Mouse (Mus musculus) CH12.LX (cell line): Measurements from ENCODE around the gene Lrtm2. TPM values are rescaled to one million over a fixed set of nuclear protein-coding genes. Genes with fewer than 3 reads are reported as not detected.
"Not testable (repeated sequence)": the region's sequence is repeated elsewhere in the genome, so short reads cannot be mapped to it uniquely, and the experiment has no call there.

Source experiments
- DNase-seq: peaks from one replicate; pipeline ENCODE4 v3.0.0-alpha.2; 2013; ENCODE audit errors: extremely low read depth
- H3K27ac ChIP-seq: 2 replicates; pipeline ENCODE4 v1.5.1; 2012; ENCODE audit warnings: low read depth, mild to moderate bottlenecking, control low read depth, moderate library complexity; ENCODE audit not compliant: insufficient read depth
- H3K27me3 ChIP-seq: replicated peaks from 2 replicates; pipeline ENCODE3; 2012; ENCODE audit warnings: inconsistent platforms
- H3K36me3 ChIP-seq, 2 experiments: replicated peaks in 1 of 2; 2 replicates each; pipeline versions ENCODE3 to v1.6.1; 2012; ENCODE audit warnings: inconsistent platforms in 1 of 2, low read length in 1 of 2, mild to moderate bottlenecking in 1 of 2, mixed read lengths in 1 of 2, moderate library complexity in 1 of 2; ENCODE audit not compliant: control insufficient read depth in 1 of 2, insufficient read depth in 1 of 2
- H3K4me1 ChIP-seq, 2 experiments: 2 replicates each; pipeline ENCODE4 v1.6.1; 2012; ENCODE audit warnings: inconsistent platforms in 1 of 2, moderate library complexity in 1 of 2; ENCODE audit not compliant: insufficient read depth in 2 of 2, control insufficient read depth in 1 of 2
- H3K4me2 ChIP-seq: 2 replicates; pipeline ENCODE4 v1.6.1; 2012; ENCODE audit warnings: low read depth, mild to moderate bottlenecking, control low read depth; ENCODE audit not compliant: poor library complexity, insufficient read depth, severe bottlenecking
- H3K4me3 ChIP-seq, 3 experiments: fragments of 150-350 bp in 1 of 3; sonication (generic) in 1 of 3; replicated peaks in 1 of 3; 2 replicates each; pipeline versions ENCODE3 to v1.5.1; 2011 to 2012; ENCODE audit warnings: low read depth in 2 of 3, low read length in 2 of 3, mild to moderate bottlenecking in 2 of 3, moderate library complexity in 2 of 3, control low read depth in 1 of 3, improper control_type of control experiment in 1 of 3, inconsistent platforms in 1 of 3, mixed read lengths in 1 of 3; ENCODE audit not compliant: poor library complexity in 1 of 3
- H3K79me2 ChIP-seq: replicated peaks from 2 replicates; pipeline ENCODE4 v1.6.1; 2012; ENCODE audit warnings: mild to moderate bottlenecking, moderate library complexity; ENCODE audit not compliant: control insufficient read depth, poor library complexity, insufficient read depth, severe bottlenecking; ENCODE audit errors: extremely low read depth
- H3K9ac ChIP-seq: 2 replicates; pipeline ENCODE4 v1.6.1; 2012; ENCODE audit warnings: low read depth, mild to moderate bottlenecking, control low read depth, moderate library complexity; ENCODE audit not compliant: insufficient read depth
- H3K9me3 ChIP-seq: replicated peaks from 2 replicates; pipeline ENCODE3; 2012; ENCODE audit warnings: low read length, inconsistent platforms, mixed read lengths
- E2F4 ChIP-seq: IDR thresholded peaks from 2 replicates; pipeline ENCODE4 v1.6.1; 2011; ENCODE audit warnings: low read depth, low read length, improper control_type of control experiment; ENCODE audit not compliant: insufficient replicate concordance
- ELF1 ChIP-seq: IDR thresholded peaks from 2 replicates; pipeline ENCODE4 v1.6.1; 2014; ENCODE audit warnings: low read depth, mild to moderate bottlenecking, inconsistent platforms, low read length, improper control_type of control experiment
- EP300 ChIP-seq: IDR thresholded peaks from 2 replicates; pipeline ENCODE4 v1.6.1; 2011; ENCODE audit warnings: low read length, improper control_type of control experiment
- GABPA ChIP-seq: IDR thresholded peaks from 2 replicates; pipeline ENCODE4 v1.6.1; 2012; ENCODE audit warnings: low read depth, low read length, improper control_type of control experiment, inconsistent platforms; ENCODE audit not compliant: insufficient replicate concordance
- HCFC1 ChIP-seq: IDR thresholded peaks from 2 replicates; pipeline ENCODE4 v1.6.1; 2012; ENCODE audit warnings: low read depth, mild to moderate bottlenecking, inconsistent platforms, low read length, improper control_type of control experiment
- JUN ChIP-seq: IDR thresholded peaks from 2 replicates; pipeline ENCODE4 v1.6.1; 2011; ENCODE audit warnings: low read depth, mild to moderate bottlenecking, low read length, improper control_type of control experiment, moderate library complexity; ENCODE audit not compliant: insufficient read depth
- JUND ChIP-seq: conservative IDR thresholded peaks from 2 replicates; pipeline ENCODE4 v1.6.1; 2011; ENCODE audit warnings: low read depth, low read length, improper control_type of control experiment
- MAX ChIP-seq: IDR thresholded peaks from 2 replicates; pipeline ENCODE4 v1.6.1; 2011; ENCODE audit warnings: low read length, improper control_type of control experiment
- MAZ ChIP-seq: IDR thresholded peaks from 2 replicates; pipeline ENCODE4 v1.6.1; 2012; ENCODE audit warnings: low read depth, mild to moderate bottlenecking, inconsistent platforms, low read length, improper control_type of control experiment, moderate library complexity
- MXI1 ChIP-seq: IDR thresholded peaks from 2 replicates; pipeline ENCODE4 v1.6.1; 2011; ENCODE audit warnings: mild to moderate bottlenecking, low read depth, low read length, improper control_type of control experiment
- NELFE ChIP-seq: IDR thresholded peaks from 2 replicates; pipeline ENCODE4 v1.6.1; 2011; ENCODE audit warnings: low read depth, low read length, improper control_type of control experiment
- NRF1 ChIP-seq: IDR thresholded peaks from 2 replicates; pipeline ENCODE4 v1.6.1; 2014; ENCODE audit warnings: low read depth, mild to moderate bottlenecking, inconsistent platforms, low read length, improper control_type of control experiment, moderate library complexity
- POLR2AphosphoS2 ChIP-seq: IDR thresholded peaks from 2 replicates; pipeline ENCODE4 v1.6.1; 2011; ENCODE audit warnings: low read depth, low read length, improper control_type of control experiment
- RCOR1 ChIP-seq: conservative IDR thresholded peaks from 2 replicates; pipeline ENCODE4 v1.6.1; 2012; ENCODE audit warnings: low read depth, mild to moderate bottlenecking, inconsistent platforms, low read length, improper control_type of control experiment
- UBTF ChIP-seq: IDR thresholded peaks from 2 replicates; pipeline ENCODE4 v1.6.1; 2012; ENCODE audit warnings: low read depth, mild to moderate bottlenecking, inconsistent platforms, low read length, improper control_type of control experiment, moderate library complexity
- USF1 ChIP-seq: IDR thresholded peaks from 2 replicates; pipeline ENCODE4 v1.6.1; 2014; ENCODE audit warnings: low read depth, mild to moderate bottlenecking, inconsistent platforms, low read length, improper control_type of control experiment
- ZC3H11A ChIP-seq: IDR thresholded peaks from 2 replicates; pipeline ENCODE4 v1.6.1; 2012; ENCODE audit warnings: low read depth, mild to moderate bottlenecking, inconsistent platforms, low read length, improper control_type of control experiment
- ZKSCAN1 ChIP-seq: IDR thresholded peaks from 2 replicates; pipeline ENCODE4 v1.6.1; 2012; ENCODE audit warnings: low read depth, inconsistent platforms, low read length, improper control_type of control experiment, borderline replicate concordance
- ZNF384 ChIP-seq: IDR thresholded peaks from 2 replicates; pipeline ENCODE4 v1.6.1; 2012; ENCODE audit warnings: low read depth, low read length, improper control_type of control experiment, inconsistent platforms
- dilution Hi-C: fragments of 300-500 bp; cut with MboI; formaldehyde crosslinking; loops from 2 replicates; pipeline ENCODE4 v1.14.3; 2020; ENCODE audit warnings: low sequenced_read_pairs; ENCODE audit not compliant: extremely low pct_unique_long_range_greater_than_20kb, extremely low pct_ligation_motif_present
- in situ Hi-C: fragments of 300-500 bp; cut with MboI; formaldehyde crosslinking; loops from 3 replicates; pipeline ENCODE4 v1.14.3; 2019; ENCODE audit warnings: low sequenced_read_pairs, low pct_ligation_motif_present, low pct_unique_long_range_greater_than_20kb, mixed read lengths
- polyA plus RNA-seq: library from polyadenylated mRNA; unstranded; fragments of >175 nt; gene quantifications from 2 replicates; pipeline ENCODE4 v1.2.1, GENCODE M21; 2012; ENCODE audit warnings: low read depth; ENCODE audit not compliant: insufficient read length
- total RNA-seq, 2 experiments: library from RNA; depleted of rRNA; stranded (reverse); fragments of 300-350 nt in 1 of 2; fragments of >200 nt in 1 of 2; gene quantifications; 2 replicates each; pipeline ENCODE4 v1.2.3; 2012 to 2014

Lrtm2 gene
- total and polyA plus RNA-seq, 3 experiments = not detected

- TF ChIP-seq ZKSCAN1 (no peak), EP300 (no peak), GABPA (no peak), ZC3H11A (no peak), USF1 (no peak), POLR2AphosphoS2 (no peak), JUN (no peak), E2F4 (no peak), MAZ (no peak), MXI1 (no peak), RCOR1 (no peak), HCFC1 (no peak), ZNF384 (no peak), NELFE (no peak), JUND (no peak), ELF1 (no peak), MAX (no peak), UBTF (no peak), NRF1 (no peak)
- Histone ChIP-seq H3K27ac (no peak overlapping the region), H3K4me2 (no peak overlapping the region), H3K79me2 (no peaks in the 10 kb centered on the region; the same call in 1 of the 2 replicates), H3K4me3 (no peak overlapping the region), H3K9ac (no peak overlapping the region), H3K36me3 (peaks cover 50 to 88% of the 10 kb centered on the region in 2 experiments), H3K9me3 (no peaks in the 10 kb centered on the region), H3K4me1 (peaks cover 0 to 8% of the 10 kb centered on the region in 2 experiments; a peak in 2 of 4 replicates), H3K27me3 (no peaks in the 10 kb centered on the region)
- in situ Hi-C loops = no loop called here
- dilution Hi-C loops = no loop called here
- no peak for DNase-seq
Observed at GRCm38 (mm10) chr6:119360925-119361702, 30.5 kb upstream of the Lrtm2 start.

DNA sequence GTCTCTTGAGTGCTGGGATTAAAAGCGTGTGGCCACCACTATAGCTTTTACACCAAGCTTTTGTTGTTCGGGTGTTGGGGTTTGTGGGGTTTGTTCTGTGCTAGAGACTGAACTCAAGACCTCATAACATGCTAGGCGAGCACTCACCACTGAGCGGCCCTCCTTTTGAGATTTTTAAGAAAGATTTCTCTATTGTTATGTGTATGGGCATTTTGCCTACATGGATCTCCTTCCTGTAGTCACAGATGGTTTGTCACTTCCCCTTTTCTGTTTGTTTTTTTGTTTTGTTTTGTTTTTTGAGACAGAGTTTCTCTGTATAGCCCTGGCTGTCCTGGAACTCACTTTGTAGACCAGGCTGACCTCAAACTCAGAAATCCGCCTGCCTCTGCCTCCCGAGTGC lies 29.7 kb upstream of the Lrtm2 start:
- H3K79me2 ChIP-seq, dilution Hi-C loops, H3K4me3 ChIP-seq, H3K4me1 ChIP-seq, in situ Hi-C loops, H3K9ac ChIP-seq, H3K4me2 ChIP-seq, DNase-seq, H3K27me3 ChIP-seq, H3K9me3 ChIP-seq, H3K27ac ChIP-seq: not testable (repeated sequence)
- H3K36me3 ChIP-seq = peaks cover 53 to 88% of the 10 kb centered on the region in 2 experiments
